Mouse (Mus musculus): ENCODE results near the gene Ncapd3. TPM values are rescaled to one million over a fixed set of nuclear protein-coding genes. Genes with fewer than 3 reads are reported as not detected.

The Ncapd3 gene
- 33.7 and 35.6 TPM in 2 replicates for polyA plus RNA-seq (2016; fragmentation: Nextera tagmentation; extraction: Ambion mirVana)

GRCm38 (mm10) chr9:27029828-27030762 lies at the start of gene Ncapd3, which contains the start of gene Vps26b:
TSS of gene Ncapd3 (plus strand) at chr9:27030175.
TSS of gene Vps26b (minus strand) at chr9:27030065.
- Histone ChIP-seq H3K4me1 (peaks cover 43% of the 10 kb centered on the region), H3K4me3 (peak within 1 kb of the TSS; percentile 98), H3K9ac (replicated peaks) (peak within 1 kb of the TSS; percentile 96), H3K9me3 (no peaks in the 10 kb centered on the region), H3K4me2 (replicated peaks) (peak within 1 kb of the TSS; percentile 90), H3K36me3 (0 out of 2 replicates have a peak, but pooled peaks cover 6% of the 10 kb centered on the region), H3K27ac (replicated peaks) (peak within 1 kb of the TSS; percentile 93), H3K27me3 (no peaks in the 10 kb centered on the region)
- peak; percentile 93 for ATAC-seq (ENCODE audit: low FRiP score, low read depth)
- WGBS, result under 1% methylated on average over 70 of the region's 80 CpGs

DNA sequence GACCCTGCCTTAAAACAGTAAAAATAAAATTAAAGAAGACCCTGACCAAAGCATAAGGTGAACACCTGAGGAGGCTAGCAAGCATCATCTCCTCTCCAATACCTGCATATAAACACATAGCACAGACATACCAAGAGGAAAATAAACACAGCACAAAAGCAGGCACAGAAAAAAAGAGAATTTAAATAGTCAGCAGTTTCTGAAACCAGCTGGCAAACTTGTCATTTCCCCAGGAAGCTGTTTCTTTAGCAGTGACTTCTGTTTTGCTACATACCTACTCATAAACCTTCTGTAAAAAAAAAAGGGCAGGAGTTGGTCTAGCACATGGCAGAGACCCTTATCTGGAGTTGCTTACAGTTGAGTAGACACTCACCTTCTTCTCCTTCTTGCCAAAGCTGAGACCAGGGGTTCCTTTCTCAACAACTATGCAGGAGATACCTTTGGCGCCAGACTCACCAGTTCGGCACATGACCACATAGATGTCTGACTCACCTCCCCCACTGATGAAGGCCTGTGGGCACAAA lies 44.8 kb upstream of the Ncapd3 start:
- no peak overlapping the region for H3K9ac ChIP-seq (replicated peaks)
- peaks cover 54% of the 10 kb centered on the region for H3K36me3 ChIP-seq
- no peak for ATAC-seq (ENCODE audit: low FRiP score, low read depth)
- H3K4me1 ChIP-seq, result no peaks in the 10 kb centered on the region
- H3K27ac ChIP-seq (replicated peaks), result no peak overlapping the region
- no peaks in the 10 kb centered on the region for H3K9me3 ChIP-seq
- no peaks in the 10 kb centered on the region for H3K27me3 ChIP-seq
- H3K4me3 ChIP-seq, result no peak overlapping the region
- WGBS, result 96% methylated on average over 2 of the region's 2 CpGs
- no peak overlapping the region for H3K4me2 ChIP-seq (replicated peaks)

DNA sequence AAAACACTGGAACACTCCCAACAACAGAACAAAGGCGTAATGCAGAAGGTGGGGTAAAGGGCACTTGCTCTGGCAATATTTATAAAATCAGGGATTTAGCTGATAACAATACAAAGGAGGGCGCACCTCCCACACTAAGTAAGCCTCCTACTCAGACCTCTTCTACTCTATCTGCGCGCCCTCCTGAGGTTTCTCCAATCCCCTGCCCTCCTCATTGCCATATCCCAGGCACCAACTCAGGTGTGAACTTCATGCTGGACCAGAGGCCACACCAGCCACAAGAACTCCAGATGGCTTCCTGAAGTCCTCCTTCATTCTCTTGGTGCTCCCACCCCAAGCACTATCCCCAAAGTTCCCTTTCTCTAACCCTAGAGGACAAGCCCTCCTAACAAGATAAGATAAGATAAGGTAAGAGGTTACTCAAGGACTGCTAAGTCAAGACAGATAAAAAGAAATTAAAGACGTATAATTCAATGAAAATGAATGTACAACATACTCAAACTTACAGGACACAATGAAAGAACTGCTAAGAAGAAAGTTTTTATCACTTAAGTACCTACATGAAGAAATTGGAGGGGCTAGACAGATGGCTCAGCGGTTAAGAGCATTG lies 44.2 kb upstream of the Ncapd3 start:
- Histone ChIP-seq H3K4me3 (no peak overlapping the region), H3K4me1 (no peaks in the 10 kb centered on the region), H3K36me3 (peaks cover 58% of the 10 kb centered on the region), H3K9ac (replicated peaks) (no peak overlapping the region), H3K4me2 (replicated peaks) (no peak overlapping the region), H3K27ac (replicated peaks) (no peak overlapping the region), H3K27me3 (no peaks in the 10 kb centered on the region), H3K9me3 (no peaks in the 10 kb centered on the region)
- 94% methylated on average over 6 of the region's 6 CpGs for WGBS
- no peak for ATAC-seq (ENCODE audit: low FRiP score, low read depth)

GRCm38 (mm10) chr9:26990181-26990580 lies 39.8 kb upstream of the Ncapd3 start:
- peaks cover 59% of the 10 kb centered on the region for H3K36me3 ChIP-seq
- WGBS, result 93% methylated on average over 4 of the region's 4 CpGs

DNA sequence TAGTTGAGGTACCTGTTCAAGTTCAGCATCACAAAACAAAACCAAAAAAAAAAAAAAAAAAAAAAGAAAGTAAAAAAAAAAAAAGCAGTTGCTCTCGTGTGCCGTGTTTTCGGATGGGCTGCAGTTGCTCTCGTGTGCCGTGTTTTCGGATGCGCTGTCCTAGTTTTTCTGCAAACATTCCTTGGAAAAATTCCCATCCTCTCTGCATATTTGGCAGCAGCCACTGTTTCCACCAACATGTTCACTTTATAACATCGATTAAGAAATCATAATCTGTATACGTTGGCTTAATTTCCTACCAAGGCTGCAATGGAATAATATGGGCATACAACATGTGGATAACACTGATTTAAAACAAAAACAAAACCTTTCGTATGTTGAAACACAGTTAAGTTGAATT lies 36.9 kb upstream of the Ncapd3 start:
- H3K9me3 ChIP-seq, result no peaks in the 10 kb centered on the region
- no peak overlapping the region for H3K4me2 ChIP-seq (replicated peaks)
- H3K27me3 ChIP-seq, result no peaks in the 10 kb centered on the region
- no peak overlapping the region for H3K9ac ChIP-seq (replicated peaks)
- ATAC-seq (ENCODE audit: low FRiP score, low read depth), result no peak
- H3K27ac ChIP-seq (replicated peaks), result no peak overlapping the region
- no peak overlapping the region for H3K4me3 ChIP-seq
- H3K4me1 ChIP-seq, result no peaks in the 10 kb centered on the region
- WGBS, result 97% methylated on average over 10 of the region's 10 CpGs
- H3K36me3 ChIP-seq, result peaks cover 43% of the 10 kb centered on the region

More at GRCm38 (mm10) chr9:26990181-26990580, 39.8 kb upstream of the Ncapd3 start:
- Histone ChIP-seq H3K4me2 (replicated peaks) (no peak overlapping the region), H3K9ac (replicated peaks) (no peak overlapping the region), H3K27ac (replicated peaks) (no peak overlapping the region), H3K27me3 (no peaks in the 10 kb centered on the region), H3K9me3 (no peaks in the 10 kb centered on the region), H3K4me3 (no peak overlapping the region), H3K4me1 (no peaks in the 10 kb centered on the region)
- ATAC-seq (ENCODE audit: low FRiP score, low read depth), result no peak

DNA sequence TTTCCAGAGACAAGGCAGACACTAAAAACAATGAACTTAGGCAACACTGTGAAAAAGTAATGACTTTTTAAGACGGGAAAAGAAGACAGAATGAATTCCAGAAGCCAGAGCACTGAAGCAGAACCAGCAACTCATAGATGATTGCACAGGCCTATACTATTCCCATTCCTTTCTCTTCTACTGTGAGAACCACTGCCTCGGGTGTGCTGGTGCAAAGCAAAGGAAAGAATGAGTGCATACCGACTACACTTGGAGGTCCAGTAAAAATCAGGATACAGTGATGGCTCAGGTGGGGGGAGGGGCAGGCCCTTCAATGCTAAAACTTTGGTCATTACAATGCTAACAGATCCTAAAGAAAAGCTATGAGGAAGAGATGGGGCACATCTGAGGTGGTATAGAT lies 36.1 kb upstream of the Ncapd3 start:
- 83% methylated on average over 3 of the region's 3 CpGs for WGBS
- H3K27me3 ChIP-seq, result no peaks in the 10 kb centered on the region

DNA sequence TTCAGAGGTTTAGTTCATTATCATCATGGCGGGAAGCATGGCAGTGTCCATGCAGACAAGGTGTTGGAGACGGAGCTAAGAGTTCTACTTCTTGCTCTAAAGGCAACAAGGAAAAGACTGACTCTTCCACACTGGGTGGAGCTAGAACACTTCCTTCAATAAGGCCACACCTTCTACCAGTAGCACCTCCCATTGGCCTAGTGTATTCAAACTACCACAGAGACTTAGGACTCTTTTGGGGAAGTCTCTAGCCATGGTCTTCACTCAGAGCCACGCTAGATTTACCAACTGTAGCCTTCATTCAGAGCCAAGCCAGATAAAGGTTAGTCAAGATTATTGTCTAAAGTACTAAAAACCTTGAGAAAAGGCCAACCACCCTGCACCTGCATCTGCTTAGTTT lies 32.9 kb upstream of the Ncapd3 start:
- H3K9me3 ChIP-seq, result no peaks in the 10 kb centered on the region
- no peak for ATAC-seq (ENCODE audit: low FRiP score, low read depth)

More for the DNA sequence above, 36.1 kb upstream of the Ncapd3 start:
- Histone ChIP-seq H3K4me2 (replicated peaks) (no peak overlapping the region), H3K4me1 (0 out of 2 replicates have a peak, but pooled peaks cover 3% of the 10 kb centered on the region), H3K36me3 (peaks cover 36% of the 10 kb centered on the region), H3K9ac (replicated peaks) (no peak overlapping the region), H3K9me3 (no peaks in the 10 kb centered on the region), H3K4me3 (no peak overlapping the region), H3K27ac (replicated peaks) (no peak overlapping the region)
- ATAC-seq (ENCODE audit: low FRiP score, low read depth), result no peak

DNA sequence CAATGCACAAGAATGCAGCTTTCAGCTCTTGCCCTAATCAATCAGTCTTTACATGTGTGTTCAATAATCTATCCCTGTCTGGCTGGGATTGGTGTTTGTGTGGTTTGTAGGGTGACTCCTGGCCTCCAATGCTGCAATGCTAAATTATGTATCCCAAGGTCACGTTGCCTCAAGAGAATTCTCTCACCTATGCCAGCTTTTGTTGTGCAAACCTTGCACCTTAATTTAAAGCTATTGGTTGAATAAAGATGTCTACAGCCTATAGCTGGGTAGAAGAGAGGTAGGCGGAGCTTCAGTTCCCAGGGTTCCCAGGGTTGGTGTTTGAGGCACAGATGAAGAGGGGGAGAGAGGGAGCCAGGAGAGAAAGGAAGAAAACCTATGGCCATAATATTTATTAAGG lies 32.5 kb upstream of the Ncapd3 start:
- Histone ChIP-seq H3K36me3 (0 out of 2 replicates have a peak, but pooled peaks cover 3% of the 10 kb centered on the region), H3K9ac (replicated peaks) (no peak overlapping the region)
- 95% methylated on average over 2 of the region's 2 CpGs for WGBS

More for the DNA sequence above, 32.9 kb upstream of the Ncapd3 start:
- Histone ChIP-seq H3K4me3 (no peak overlapping the region), H3K27ac (replicated peaks) (no peak overlapping the region), H3K36me3 (0 out of 2 replicates have a peak, but pooled peaks cover 5% of the 10 kb centered on the region), H3K4me1 (peaks cover 20% of the 10 kb centered on the region), H3K4me2 (replicated peaks) (no peak overlapping the region), H3K9ac (replicated peaks) (no peak overlapping the region), H3K27me3 (no peaks in the 10 kb centered on the region)
- WGBS, result 91% methylated on average over 3 of the region's 3 CpGs

GRCm38 (mm10) chr9:26998669-26999460 lies 31.1 kb upstream of the Ncapd3 start:
- ATAC-seq (ENCODE audit: low FRiP score, low read depth), result peak; percentile 72
- no peaks in the 10 kb centered on the region for H3K27me3 ChIP-seq
- 0 out of 2 replicates have a peak overlapping the region, but pooled peaks have one; percentile 15 for H3K27ac ChIP-seq (replicated peaks)

More for the DNA sequence above, 32.5 kb upstream of the Ncapd3 start:
- no peaks in the 10 kb centered on the region for H3K9me3 ChIP-seq
- ATAC-seq (ENCODE audit: low FRiP score, low read depth), result no peak
- no peak overlapping the region for H3K4me2 ChIP-seq (replicated peaks)
- peaks cover 20% of the 10 kb centered on the region for H3K4me1 ChIP-seq
- no peak overlapping the region for H3K4me3 ChIP-seq
- no peak overlapping the region for H3K27ac ChIP-seq (replicated peaks)
- H3K27me3 ChIP-seq, result no peaks in the 10 kb centered on the region

GRCm38 (mm10) chr9:26999461-27000395 lies 30.2 kb upstream of the Ncapd3 start, which contains the start of the genes Acad8 and Thyn1:
TSS of gene Acad8 (minus strand) at chr9:26999566.
TSS of gene Thyn1 (plus strand) at chr9:26999710.
- H3K9ac ChIP-seq (replicated peaks), result peak within 1 kb of the TSS; percentile 69
- WGBS, result 1% methylated on average over 34 of the region's 35 CpGs
- H3K27ac ChIP-seq (replicated peaks), result 0 out of 2 replicates have a peak within 1 kb of the TSS, but pooled peaks have one; percentile 15
- peak; percentile 100 for ATAC-seq (ENCODE audit: low FRiP score, low read depth)
- H3K9me3 ChIP-seq, result no peaks in the 10 kb centered on the region
- H3K4me3 ChIP-seq, result peak within 1 kb of the TSS; percentile 68
- peaks cover 19% of the 10 kb centered on the region for H3K36me3 ChIP-seq
- peaks cover 20% of the 10 kb centered on the region for H3K4me1 ChIP-seq
- H3K4me2 ChIP-seq (replicated peaks), result peak within 1 kb of the TSS; percentile 78
- H3K27me3 ChIP-seq, result no peaks in the 10 kb centered on the region

More at GRCm38 (mm10) chr9:26998669-26999460, 31.1 kb upstream of the Ncapd3 start:
- no peaks in the 10 kb centered on the region for H3K9me3 ChIP-seq
- peaks cover 20% of the 10 kb centered on the region for H3K4me1 ChIP-seq
- WGBS, result 5% methylated on average over 29 of the region's 29 CpGs
- H3K4me3 ChIP-seq, result peak overlapping the region; percentile 68
- H3K36me3 ChIP-seq, result peaks cover 10% of the 10 kb centered on the region
- peak overlapping the region; percentile 69 for H3K9ac ChIP-seq (replicated peaks)
- peak overlapping the region; percentile 78 for H3K4me2 ChIP-seq (replicated peaks)

All from midbrain, embryonic 12.5 days (tissue).